In the genomic region with DNA sequence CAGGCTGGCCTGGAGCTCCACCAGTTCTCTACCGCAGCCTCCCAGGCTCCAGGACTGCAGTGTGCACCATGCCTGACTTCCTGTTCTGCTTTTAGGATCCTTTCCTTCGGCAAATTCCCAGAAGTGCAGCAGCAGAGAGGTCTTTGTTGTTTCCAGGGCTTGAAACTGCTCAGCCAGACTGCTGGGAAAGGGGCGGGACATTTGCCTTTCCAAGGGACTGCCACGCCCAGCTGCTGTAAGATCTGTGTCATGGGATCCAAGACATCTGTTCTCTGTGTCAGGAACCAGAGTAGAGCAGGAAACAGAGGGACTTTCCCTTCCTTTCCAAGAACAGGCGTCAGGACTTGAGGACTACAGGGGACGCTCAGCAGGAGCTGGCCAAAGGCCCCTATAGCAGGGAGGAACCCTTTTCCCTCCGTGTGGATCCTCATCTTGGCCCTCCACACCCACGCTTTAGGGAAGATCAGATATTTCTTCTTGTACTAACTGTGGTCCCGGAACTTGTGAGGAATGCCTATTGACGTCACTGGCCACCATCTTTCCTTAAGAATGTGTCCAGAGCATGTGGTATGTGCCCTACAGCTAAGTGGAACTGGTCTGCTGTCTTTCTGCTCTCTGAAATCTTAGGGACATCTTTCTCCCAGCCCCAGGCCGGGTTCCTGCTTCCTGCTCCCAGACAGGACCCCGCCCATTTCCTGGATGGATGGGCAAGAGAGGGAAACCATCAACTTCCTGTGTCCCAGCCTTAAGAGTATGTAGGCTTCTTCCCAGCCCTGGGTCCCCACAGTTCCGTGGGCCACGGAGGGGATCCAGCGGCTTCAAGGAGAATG, we compare ENCODE assay signal across 8 mouse cellular contexts. TPM values are rescaled to one million over a fixed set of nuclear protein-coding genes. Genes with fewer than 3 reads are reported as not detected.
DNase-seq lines count a peak whose midpoint lies in the region; ATAC-seq lines count a peak whose summit lies in the region.

No protein-coding gene starts in this region.

- peaks cover 15% of the 10 kb centered on the region for H3K4me1 ChIP-seq in forebrain, embryonic 15.5 days
- peaks cover 45% of the 10 kb centered on the region for H3K4me1 ChIP-seq in limb, embryonic 12.5 days (replicated peaks)
- H3K4me1 ChIP-seq in midbrain, embryonic 13.5 days (replicated peaks): peaks cover 23% of the 10 kb centered on the region

- H3K27ac ChIP-seq in forebrain, embryonic 15.5 days (replicated peaks): peak overlapping the region; percentile 64
- peak overlapping the region; percentile 92 for H3K27ac ChIP-seq in limb, embryonic 12.5 days
- H3K27ac ChIP-seq in midbrain, embryonic 13.5 days: peak overlapping the region; percentile 61

- DNase-seq in 3T3-L1 (ENCODE audit: low read depth, low spot score): peak; percentile 100
- DNase-seq in adrenal gland, adult 2 months: peak; percentile 79
- DNase-seq in heart, postnatal 4 days: peak; percentile 90
- peak; percentile 85 for DNase-seq in urinary bladder, postnatal 14 days (ENCODE audit: low spot score)
- no peak for DNase-seq in T-cell, adult 2 months (ENCODE audit: low spot score)

- H3K36me3 ChIP-seq in forebrain, embryonic 15.5 days: no peaks in the 10 kb centered on the region
- no peaks in the 10 kb centered on the region for H3K36me3 ChIP-seq in limb, embryonic 12.5 days
- no peaks in the 10 kb centered on the region for H3K36me3 ChIP-seq in midbrain, embryonic 13.5 days

- no peaks in the 10 kb centered on the region for H3K27me3 ChIP-seq in forebrain, embryonic 15.5 days
- no peaks in the 10 kb centered on the region for H3K27me3 ChIP-seq in limb, embryonic 12.5 days
- no peaks in the 10 kb centered on the region for H3K27me3 ChIP-seq in midbrain, embryonic 13.5 days

- 47% methylated on average over 15 of the region's 15 CpGs for WGBS in forebrain, embryonic 15.5 days
- 29% methylated on average over 15 of the region's 15 CpGs for WGBS in limb, embryonic 12.5 days
- WGBS in midbrain, embryonic 13.5 days: 41% methylated on average over 15 of the region's 15 CpGs

- H3K4me2 ChIP-seq in forebrain, embryonic 15.5 days (replicated peaks): no peak overlapping the region
- H3K4me2 ChIP-seq in limb, embryonic 12.5 days: peak overlapping the region; percentile 13
- H3K4me2 ChIP-seq in midbrain, embryonic 13.5 days (replicated peaks): no peak overlapping the region

- no peak overlapping the region for H3K4me3 ChIP-seq in forebrain, embryonic 15.5 days
- no peak overlapping the region for H3K4me3 ChIP-seq in limb, embryonic 12.5 days (replicated peaks)
- no peak overlapping the region for H3K4me3 ChIP-seq in midbrain, embryonic 13.5 days (replicated peaks)

- no peak overlapping the region for H3K9ac ChIP-seq in forebrain, embryonic 15.5 days (replicated peaks)
- H3K9ac ChIP-seq in limb, embryonic 12.5 days (replicated peaks): no peak overlapping the region
- no peak overlapping the region for H3K9ac ChIP-seq in midbrain, embryonic 13.5 days (replicated peaks)

- H3K9me3 ChIP-seq in forebrain, embryonic 15.5 days: no peaks in the 10 kb centered on the region
- H3K9me3 ChIP-seq in limb, embryonic 12.5 days: no peaks in the 10 kb centered on the region; the same call in 1 of the 2 replicates
- no peaks in the 10 kb centered on the region for H3K9me3 ChIP-seq in midbrain, embryonic 13.5 days

- peak; percentile 77 for ATAC-seq in forebrain, embryonic 15.5 days (replicated peaks)
- ATAC-seq in limb, embryonic 12.5 days (ENCODE audit: insufficient number of reproducible peaks, insufficient read depth, low FRiP score, low TSS enrichment, low read depth): peak; percentile 87
- peak; percentile 73 for ATAC-seq in midbrain, embryonic 13.5 days

RNA-seq across cellular contexts. Expression of a gene that starts 52.4 kb away (rescaled TPM):
- 10 to 100 TPM in 1 of 2 experiments, 1 to 10 TPM in 1; 9.7 to 16.5 TPM for total RNA-seq in adrenal gland, adult 2 months (2021)
- 9.1 and 9.2 TPM in 2 replicates for polyA plus RNA-seq in adrenal gland, adult 2 months (2012; rRNA removed)
- 156 and 171 TPM in 2 replicates for polyA plus RNA-seq in forebrain, embryonic 15.5 days (2015; fragmentation: Nextera tagmentation; extraction: Ambion mirVana)
- 10 to 100 TPM; 52.5 to 56.6 TPM for total RNA-seq in heart, postnatal 4 days (2021)
- polyA plus RNA-seq in limb, embryonic 12.5 days (2016; fragmentation: Nextera tagmentation; extraction: Ambion mirVana): 40.3 and 46.6 TPM in 2 replicates
- 133 and 140 TPM in 2 replicates for polyA plus RNA-seq in midbrain, embryonic 13.5 days (2015; fragmentation: Nextera tagmentation; extraction: Ambion mirVana)

RNA-seq across cellular contexts. Expression of a gene that starts 57.6 kb away (rescaled TPM):
- 10 to 100 TPM; 50.4 to 65.2 TPM for total RNA-seq in adrenal gland, adult 2 months (2021)
- 221 and 284 TPM in 2 replicates for polyA plus RNA-seq in adrenal gland, adult 2 months (2012; rRNA removed)
- 48.2 and 48.5 TPM in 2 replicates for polyA plus RNA-seq in forebrain, embryonic 15.5 days (2015; fragmentation: Nextera tagmentation; extraction: Ambion mirVana)
- 10 to 100 TPM; 50.0 to 60.4 TPM for total RNA-seq in heart, postnatal 4 days (2021)
- polyA plus RNA-seq in limb, embryonic 12.5 days (2016; fragmentation: Nextera tagmentation; extraction: Ambion mirVana): 103 TPM in 2 replicates
- polyA plus RNA-seq in midbrain, embryonic 13.5 days (2015; fragmentation: Nextera tagmentation; extraction: Ambion mirVana): 31.5 and 33.5 TPM in 2 replicates
